Mouse (Mus musculus): Measurements from ENCODE around the gene Esyt2. TPM values are rescaled to one million over a fixed set of nuclear protein-coding genes. Genes with fewer than 3 reads are reported as not detected.
"Not testable (repeated sequence)": the region's sequence is repeated elsewhere in the genome, so short reads cannot be mapped to it uniquely, and the experiment has no call there.

Gene Esyt2
- 10 to 100 TPM; 52.5 to 72.2 TPM for total RNA-seq (2021)

DNA sequence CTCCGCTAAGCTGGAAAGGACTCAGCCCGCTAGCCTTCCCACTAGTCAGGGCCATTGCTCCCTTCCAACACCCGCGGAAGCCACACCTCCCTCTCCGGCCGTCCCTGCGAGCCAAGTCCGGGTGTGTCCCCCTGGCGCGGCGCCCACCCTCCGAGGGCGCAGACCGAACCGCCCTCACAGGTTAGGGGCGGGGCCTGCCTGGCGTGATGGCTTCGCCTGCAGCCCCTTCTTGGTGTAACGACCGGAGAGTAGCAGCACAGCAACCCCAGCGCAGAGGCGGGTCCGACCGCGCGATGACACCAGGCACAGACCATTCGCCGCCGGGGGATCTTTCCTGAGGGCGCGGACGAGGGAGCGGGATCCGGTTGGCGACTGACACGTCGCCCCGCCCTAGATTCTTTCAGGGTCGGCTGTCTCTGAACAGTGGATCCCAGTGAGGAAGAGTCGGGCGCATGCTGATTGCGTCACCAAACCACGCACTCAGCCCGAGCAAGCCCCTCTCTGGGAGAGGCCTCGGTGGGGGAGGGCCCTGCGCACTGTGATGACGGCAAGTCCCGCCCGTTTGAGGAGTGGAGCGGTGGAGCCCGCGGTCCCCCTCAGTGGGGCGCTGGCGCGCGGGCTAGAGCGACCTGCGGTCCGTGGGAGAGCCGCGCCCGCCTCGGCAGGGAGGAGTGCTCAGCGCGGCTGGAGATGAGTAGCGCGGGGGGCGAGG lies at the start of gene Esyt2:
TSS of gene Esyt2 (plus strand) at position 544 of the 712 bp plus-strand sequence.
- DNase-seq, result peak; percentile 100
- intact Hi-C loops (cut with DNase I), result loop anchor here (10.0 kb wide), 1 partner anchor 324 kb away; no protein-coding TSS in a partner anchor

- intact Hi-C loops (cut with DNase I), result no loop called here
- peak; percentile 31 for DNase-seq
Measured at GRCm38 (mm10) chr12:116231612-116232011, 49.4 kb upstream of the Esyt2 start.

DNA sequence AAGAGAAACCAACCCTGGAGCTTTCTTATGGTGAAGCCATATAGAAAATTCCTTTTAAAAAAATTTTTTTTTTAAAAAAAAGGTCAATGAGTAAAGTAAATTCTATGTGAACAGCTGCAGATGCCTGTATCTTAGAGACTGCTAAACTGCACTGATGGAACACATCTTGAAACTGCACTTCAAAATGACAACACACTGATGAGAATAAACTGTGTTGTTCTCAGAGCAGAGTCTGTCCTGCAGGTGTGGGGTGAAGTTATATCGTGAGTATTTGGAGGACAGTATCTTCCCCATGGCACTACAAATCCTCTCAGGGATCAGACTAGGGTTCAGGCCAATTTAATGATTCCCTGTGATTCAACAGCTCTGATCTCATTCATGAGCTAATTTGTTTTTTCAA lies 48.9 kb upstream of the Esyt2 start:
- DNase-seq, result no peak
- intact Hi-C loops (cut with DNase I), result no loop called here

DNA sequence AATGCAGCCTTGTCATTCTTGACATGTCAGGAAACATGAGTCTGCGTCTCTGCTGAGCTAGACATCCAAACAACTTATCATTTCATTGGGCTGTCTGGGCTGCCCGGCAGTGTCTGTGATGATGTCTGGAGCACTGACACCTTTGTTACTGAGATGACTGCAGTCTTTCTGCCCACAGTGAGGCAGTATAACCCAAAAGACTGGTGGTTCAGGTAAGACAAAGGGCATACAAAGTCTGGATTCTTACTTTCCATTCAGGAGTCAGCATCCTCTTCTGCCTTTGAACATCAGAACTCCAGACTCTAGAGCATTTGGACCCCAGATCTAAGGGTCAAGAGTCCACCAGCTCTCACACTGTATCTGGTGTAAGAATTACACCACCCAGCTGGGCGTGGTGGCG lies 45.6 kb upstream of the Esyt2 start:
- intact Hi-C loops (cut with DNase I), result no loop called here
- no peak for DNase-seq

GRCm38 (mm10) chr12:116236658-116237057 lies 44.3 kb upstream of the Esyt2 start:
- intact Hi-C loops (cut with DNase I), result no loop called here
- no peak for DNase-seq

DNA sequence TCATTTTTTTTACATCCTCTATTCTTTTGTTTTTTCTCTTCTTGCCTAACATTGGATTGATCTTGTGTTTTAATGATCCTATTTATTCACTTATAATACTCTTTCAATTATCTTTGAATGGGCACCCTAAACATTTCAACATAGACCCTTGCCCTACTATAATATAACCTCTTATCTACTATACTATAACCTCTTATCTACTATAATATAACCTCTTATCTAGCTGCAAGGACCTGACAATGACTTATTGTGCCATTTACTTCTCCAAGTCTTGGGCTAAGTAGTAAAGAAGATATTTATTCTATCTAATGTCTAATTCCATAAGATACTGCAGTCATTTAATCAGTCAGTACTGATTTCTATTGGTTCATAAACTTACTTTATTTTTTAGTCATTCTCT lies 42.6 kb upstream of the Esyt2 start:
- no peak for DNase-seq
- intact Hi-C loops (cut with DNase I), result no loop called here

DNA sequence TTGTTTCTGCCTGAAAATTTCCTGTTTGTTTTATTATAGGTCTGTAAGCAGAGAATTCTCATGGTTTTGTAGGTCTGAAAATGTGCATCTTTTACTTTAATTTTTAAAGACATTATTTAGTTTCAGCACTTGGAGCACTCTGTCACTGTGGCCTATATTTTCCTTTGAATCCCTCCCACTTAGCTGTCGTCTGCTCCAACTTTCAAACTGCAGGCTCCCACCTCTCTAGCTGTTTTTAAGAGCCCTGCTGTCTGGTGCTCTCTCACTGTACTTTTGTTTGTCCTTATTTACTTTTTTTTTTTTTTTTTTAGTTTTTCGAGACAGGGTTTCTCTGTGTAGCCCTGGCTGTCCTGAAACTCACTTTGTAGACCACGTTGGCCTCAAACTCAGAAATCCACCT lies 42.2 kb upstream of the Esyt2 start:
- DNase-seq, result no peak
- intact Hi-C loops (cut with DNase I), result no loop called here

DNA sequence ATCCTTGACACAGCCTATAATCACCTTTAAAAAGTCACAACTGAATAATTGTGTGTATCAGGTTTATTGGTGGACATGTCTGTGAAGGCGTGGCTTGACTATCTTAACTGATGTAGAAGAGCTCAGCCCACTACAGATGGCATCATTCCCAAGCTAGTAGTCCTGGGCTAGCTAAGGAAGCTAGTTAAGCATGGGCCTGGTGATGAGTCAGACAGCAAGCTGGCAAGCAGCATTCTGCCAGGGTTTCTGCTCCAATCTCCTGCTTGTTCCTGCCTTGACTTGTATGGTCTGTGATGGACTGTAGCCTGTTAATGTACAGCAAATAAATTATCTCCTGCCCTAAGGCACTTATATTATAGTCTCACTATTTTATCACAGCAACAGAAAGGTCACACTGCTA lies 36.4 kb upstream of the Esyt2 start:
- intact Hi-C loops (cut with DNase I), result no loop called here
- DNase-seq, result no peak

- intact Hi-C loops (cut with DNase I), result no loop called here
- no peak for DNase-seq
Measured at GRCm38 (mm10) chr12:116254652-116255051, 26.3 kb upstream of the Esyt2 start.

DNA sequence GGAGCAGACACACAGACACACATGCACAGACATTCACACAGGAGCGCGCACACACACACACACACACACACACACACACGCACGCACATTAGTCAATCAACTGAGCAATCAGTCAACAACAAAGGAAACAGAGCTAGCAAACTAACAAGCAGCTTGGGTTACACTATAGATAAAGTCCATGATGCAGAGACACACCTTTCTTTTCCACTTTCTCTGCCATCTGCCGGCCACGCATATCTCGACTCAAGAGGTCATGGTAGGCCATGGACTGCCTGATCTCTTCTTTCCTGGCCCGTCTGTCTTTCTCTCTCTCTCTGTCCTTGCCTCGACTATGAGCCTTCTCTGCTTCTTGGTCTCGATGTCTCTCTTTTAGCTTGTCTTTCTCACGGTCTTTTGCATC lies 25.4 kb upstream of the Esyt2 start:
- intact Hi-C loops (cut with DNase I), result no loop called here
- no peak for DNase-seq

GRCm38 (mm10) chr12:116258321-116258720 lies 22.7 kb upstream of the Esyt2 start:
- intact Hi-C loops (cut with DNase I), result no loop called here
- DNase-seq, result no peak

DNA sequence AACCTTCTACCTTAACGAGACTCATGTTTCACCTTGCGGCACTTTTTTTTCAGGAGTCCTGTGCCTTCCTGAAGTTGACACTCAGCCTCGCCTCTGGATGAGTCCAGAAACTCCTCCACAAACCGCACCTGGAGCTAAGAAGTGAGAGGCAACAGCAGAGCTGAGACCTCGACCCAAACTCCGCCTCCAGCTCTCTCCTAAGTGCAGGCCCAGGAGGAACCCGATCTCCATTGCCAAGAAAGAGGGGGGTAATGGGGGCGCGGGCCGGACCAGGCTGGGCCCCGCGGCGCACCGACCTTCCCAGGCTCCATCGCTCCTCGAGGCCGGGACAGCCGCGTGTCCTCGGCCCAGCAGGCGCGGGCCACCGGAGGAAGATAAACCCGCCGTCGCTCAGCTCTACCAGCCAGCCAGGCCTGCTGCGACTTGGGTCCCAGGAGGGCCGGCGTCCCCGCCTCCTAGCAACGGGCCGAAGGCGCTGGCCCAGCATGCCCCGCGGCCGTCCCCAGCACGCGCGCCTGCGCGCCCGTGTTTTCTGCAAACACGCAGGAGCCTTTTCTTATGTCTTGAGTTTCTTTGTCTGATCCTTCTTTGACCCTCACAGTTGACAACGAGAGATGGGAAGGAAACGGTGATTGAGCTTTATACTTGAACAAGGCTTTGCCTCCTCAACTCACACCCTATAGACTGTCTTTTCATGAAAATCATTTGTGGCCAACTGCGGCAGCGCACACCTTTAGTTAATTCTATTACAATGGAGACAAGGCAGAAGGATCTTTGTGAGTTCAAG lies 18.2 kb upstream of the Esyt2 start, which contains the start of gene Wdr60:
TSS of gene Wdr60 (minus strand) at position 468 of the 787 bp plus-strand sequence.
- DNase-seq, result peak; percentile 91
- intact Hi-C loops (cut with DNase I), result no loop called here

DNA sequence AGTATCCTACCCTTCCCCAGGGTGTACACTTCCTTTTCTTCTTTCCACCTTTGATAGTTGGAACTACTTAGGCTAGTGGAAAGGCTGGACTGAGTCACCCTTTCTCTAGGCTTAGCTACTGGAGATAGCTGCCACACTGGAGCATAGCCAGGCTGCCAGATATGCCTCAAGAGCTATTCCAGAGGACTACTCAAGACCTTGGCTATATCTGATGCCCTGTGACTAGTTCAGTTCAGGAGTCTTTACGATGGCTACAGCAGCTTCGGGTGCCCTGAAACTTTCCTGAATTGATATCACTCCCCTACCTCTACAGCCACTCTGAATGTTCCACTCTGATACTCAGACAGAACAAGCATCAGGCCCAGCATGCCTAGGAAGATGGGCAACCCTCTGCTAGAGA lies 16.2 kb upstream of the Esyt2 start:
- DNase-seq, result no peak
- intact Hi-C loops (cut with DNase I), result no loop called here

DNA sequence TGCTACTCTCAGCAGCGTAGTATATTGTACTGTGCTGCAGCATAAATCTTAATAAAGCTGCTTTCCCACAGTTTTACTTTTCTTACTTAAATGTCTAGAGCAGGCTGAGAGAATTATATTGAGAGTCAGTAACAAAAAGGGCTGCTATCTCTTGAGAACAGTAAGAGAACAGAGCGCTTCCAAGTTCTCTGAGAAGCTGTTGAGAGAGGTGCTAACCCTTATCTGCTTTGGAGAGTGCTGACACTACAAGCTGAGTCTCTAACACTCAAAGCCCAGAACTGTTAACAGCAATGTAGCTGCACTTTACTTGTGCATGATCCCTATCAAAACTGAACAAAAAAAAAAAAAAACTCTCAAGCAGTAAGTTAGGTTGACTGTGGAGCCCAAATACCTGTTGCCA lies 15.7 kb upstream of the Esyt2 start:
- no peak for DNase-seq
- intact Hi-C loops (cut with DNase I), result no loop called here

DNA sequence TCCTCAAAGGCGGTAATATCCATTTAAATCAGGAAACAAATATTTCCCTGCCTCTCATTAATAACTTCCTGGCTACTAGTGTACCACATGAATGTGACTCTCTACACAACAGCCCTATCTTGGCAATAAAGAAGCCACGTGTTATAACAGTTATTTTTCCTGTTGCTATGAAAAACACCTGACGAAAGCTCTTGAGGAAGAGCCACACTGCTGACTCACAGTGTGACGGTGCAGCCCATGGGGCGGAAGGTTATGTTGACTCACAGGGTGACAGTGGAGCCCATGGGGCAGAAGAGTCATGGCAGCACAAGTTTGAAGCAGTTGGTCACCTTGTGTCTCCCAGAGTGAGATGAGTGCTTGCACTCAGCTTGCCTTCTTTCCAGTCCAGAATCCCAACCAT lies 11.5 kb upstream of the Esyt2 start:
- no peak for DNase-seq
- intact Hi-C loops (cut with DNase I), result no loop called here

GRCm38 (mm10) chr12:116270538-116270937 lies 10.5 kb upstream of the Esyt2 start:
- DNase-seq, result no peak
- intact Hi-C loops (cut with DNase I), result no loop called here

- intact Hi-C loops (cut with DNase I), result no loop called here
- DNase-seq, result no peak
Measured at GRCm38 (mm10) chr12:116271071-116271470, 9.9 kb upstream of the Esyt2 start.

- intact Hi-C loops (cut with DNase I), result no loop called here
- no peak for DNase-seq
Measured at GRCm38 (mm10) chr12:116273733-116274132, 7.3 kb upstream of the Esyt2 start.

DNA sequence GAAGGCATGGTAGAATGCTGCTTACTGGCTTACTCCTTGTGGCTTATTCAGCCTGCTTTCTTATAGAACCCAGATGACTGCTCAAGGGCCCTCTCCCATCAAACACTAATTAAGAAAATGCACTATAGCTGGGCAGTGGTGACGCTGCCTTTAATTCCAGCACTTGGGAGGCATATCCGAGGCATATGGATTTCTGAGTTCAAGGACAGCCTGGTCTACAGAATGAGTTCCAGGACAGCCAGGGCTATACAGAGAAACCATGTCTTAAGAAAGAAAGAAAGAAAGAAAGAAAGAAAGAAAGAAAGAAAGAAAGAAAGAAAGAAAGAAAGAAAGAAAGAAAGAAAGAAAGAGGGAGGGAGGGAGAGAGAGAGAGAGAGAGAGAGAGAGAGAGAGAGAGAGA lies 5.9 kb upstream of the Esyt2 start, which contains the start of gene Gm11027:
TSS of gene Gm11027 (plus strand) at position 301 of the 400 bp plus-strand sequence.
- DNase-seq; intact Hi-C loops (cut with DNase I): not testable (repeated sequence)

GRCm38 (mm10) chr12:116275631-116276030 lies 5.4 kb upstream of the Esyt2 start:
- intact Hi-C loops (cut with DNase I), result no loop called here
- no peak for DNase-seq

DNA sequence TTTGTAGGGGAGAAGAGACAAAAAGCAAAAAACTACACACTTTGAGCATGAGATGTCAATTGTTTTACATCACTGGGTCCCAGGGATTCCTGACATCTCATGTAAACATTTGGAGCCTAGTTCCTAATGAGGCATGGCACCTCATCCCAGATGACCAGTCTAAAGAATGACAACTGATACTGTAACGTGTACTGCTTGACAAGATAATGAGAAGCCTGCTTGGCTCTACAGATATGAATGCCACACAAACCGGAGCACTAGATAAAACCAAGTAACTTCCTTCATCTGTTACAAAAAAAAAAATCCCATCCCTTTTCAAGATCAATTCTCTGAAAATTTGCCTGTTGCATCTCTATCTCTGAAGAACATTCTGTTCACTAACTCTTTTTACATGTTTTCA lies 4.0 kb upstream of the Esyt2 start:
- intact Hi-C loops (cut with DNase I), result no loop called here
- no peak for DNase-seq

DNA sequence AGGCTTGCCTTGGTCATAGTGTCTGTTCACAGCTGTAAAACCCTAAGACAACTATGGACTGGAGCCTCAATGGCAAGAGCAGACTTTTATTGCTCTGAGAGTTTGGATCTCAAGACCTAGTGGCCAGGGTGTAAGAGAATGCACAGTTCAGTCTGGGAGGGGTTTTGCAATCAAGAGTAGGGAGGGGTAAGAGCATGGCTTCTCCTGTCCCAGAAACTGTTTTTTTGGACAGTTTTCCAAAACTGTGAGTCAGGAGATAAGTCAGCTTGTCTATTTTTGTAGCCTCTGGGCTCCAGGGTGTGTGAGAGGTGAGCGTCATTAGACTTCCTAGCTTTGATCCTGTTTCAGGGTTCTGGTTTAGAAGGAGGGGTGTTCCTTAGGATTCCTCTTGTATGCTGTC lies 2.5 kb upstream of the Esyt2 start:
- intact Hi-C loops (cut with DNase I), result no loop called here
- no peak for DNase-seq
